Mouse (Mus musculus) thymus, postnatal 25 days (tissue): ENCODE measurements around the gene Gpr19.
A peak's percentile ranks its signal among the peaks of the same experiment; 100 is the strongest.

Source experiments
- DNase-seq: peaks from one replicate; pipeline ENCODE4 v3.0.0; 2022

Gene Gpr19

DNA sequence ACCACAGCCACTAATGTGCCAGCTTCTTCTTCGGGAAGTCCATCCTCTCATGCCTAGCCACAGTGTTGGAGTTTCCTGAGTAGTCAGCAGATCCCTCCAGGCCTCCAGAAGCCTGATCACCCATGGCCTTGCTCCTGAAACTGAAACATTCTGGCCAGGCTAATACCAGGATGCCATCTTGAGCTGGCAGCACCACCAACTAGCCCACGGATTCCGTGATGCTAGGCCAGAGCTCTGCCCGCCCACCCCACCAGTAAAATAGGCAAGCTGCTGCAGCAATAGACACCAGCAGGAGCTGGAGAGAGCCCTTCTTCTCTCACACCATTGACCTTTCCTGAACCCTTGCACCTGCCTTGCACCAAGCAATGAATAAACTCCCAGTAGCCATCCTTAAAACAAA lies 50.8 kb downstream of the Gpr19 start:
- no peak for DNase-seq

DNA sequence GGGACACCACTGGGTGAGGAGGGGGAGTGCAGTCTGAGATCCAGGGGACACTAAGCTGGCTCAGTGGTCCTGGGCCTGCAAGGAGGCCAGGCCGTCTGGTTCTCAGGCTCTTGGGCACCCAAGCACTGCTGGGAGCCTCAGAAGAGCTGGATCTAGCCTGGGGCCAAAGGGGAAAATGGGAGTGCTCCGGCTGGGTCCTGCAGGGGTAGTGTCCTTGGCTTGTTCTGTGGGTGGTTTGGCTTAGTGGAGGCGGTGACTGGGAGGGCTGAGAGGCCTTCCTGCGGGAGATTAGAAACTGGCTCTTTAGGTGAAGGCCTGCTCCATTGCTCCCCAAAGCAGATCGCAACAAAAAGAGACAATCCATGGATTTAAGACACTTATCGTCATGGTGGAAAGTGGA lies 52.1 kb downstream of the Gpr19 start:
- DNase-seq = no peak

GRCm38 (mm10) chr6:134845726-134846125 lies 52.7 kb downstream of the Gpr19 start:
- no peak for DNase-seq

GRCm38 (mm10) chr6:134840346-134840745 lies 58.0 kb downstream of the Gpr19 start:
- DNase-seq = no peak

GRCm38 (mm10) chr6:134838111-134838510 lies 60.3 kb downstream of the Gpr19 start:
- no peak for DNase-seq

- DNase-seq = no peak
Observed at GRCm38 (mm10) chr6:134834585-134835251, 63.7 kb downstream of the Gpr19 start.

- no peak for DNase-seq
Observed at GRCm38 (mm10) chr6:134830776-134831175, 67.6 kb downstream of the Gpr19 start.

DNA sequence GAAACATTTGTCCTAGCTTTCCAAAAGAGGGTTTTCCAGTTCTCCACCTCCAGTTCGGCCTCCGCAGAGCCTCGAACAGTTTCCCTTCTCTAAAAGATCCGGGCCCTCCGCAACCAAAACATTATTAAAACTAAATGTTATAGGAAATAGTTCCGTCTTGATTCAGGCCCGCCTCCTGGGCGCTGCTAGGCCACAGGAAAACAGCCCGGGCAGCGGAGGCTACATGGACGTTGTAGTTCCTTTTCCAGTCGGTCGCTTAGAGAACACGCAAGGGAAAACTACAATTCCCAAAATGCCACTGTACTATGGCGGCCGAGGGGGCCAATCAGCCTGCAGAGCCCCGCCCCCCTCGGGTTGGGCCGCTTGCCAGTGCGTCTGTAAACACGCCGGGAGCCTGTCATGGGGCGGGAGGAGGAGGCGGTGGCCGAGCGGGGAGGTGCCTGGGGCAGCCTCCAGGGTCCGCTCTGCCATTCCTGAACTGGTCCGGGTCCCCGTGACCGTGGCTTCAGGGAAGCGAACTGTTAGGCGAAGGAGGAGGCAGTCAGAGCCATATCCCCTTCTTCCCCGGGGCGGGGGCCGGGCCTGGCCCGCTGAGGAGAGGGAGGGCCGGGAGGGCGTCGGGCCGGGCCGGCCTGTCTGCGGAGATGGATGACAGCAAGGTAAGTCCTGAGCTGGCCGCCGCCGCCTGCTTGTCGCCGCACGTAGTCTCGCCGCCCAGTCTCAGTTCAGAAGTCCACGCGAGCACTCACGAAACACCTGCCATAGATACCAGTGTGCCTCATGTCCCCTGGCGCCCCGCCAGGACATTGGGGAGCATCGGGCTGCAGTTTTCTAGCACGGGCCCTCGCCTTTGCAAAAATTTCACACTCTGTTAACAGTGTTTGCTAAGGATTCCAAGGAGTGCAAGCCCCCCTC lies 68.3 kb downstream of the Gpr19 start, which contains the start of gene Crebl2:
Crebl2 (plus strand) TSS at position 369 of the 915 bp plus-strand sequence.
- DNase-seq = peak; percentile 97

DNA sequence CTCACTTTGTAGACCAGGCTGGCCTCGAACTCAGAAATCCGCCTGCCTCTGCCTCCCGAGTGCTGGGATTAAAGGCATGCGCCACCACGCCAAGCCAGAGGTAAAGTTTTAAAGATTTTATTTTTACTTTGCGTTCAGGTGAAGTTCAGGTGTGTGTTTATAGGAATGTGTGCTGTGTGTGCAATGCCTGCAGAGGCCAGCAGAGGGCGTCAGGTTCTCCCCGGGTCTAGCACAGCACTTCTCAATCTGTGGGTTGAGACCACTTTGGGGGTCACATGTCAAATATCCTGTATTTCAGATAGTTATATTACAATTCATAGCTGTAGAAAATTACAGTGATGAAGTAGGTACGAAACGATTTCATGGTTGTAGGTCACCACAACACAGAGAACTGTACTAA lies 75.5 kb downstream of the Gpr19 start:
- peak; percentile 35 for DNase-seq

GRCm38 (mm10) chr6:134820411-134820810 lies 78.0 kb downstream of the Gpr19 start:
- no peak for DNase-seq

DNA sequence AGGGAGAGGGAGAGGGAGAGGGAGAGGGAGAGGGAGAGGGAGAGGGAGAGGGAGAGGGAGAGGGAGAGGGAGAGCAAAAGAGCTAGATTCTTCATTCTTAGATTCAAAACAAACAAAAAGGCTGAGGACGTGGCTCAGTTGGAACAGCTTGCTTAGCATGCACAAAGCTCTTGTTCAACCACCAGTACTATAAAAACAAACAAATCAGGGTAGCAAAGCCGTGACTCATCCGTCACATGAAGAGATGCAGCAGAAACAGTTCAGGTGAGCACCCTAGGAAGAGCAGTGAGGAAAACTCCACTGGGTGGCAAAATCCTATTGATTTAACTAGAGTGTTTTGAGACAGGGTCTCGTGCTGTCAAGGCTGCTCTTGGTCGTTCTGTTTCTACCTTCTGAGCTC lies 78.6 kb downstream of the Gpr19 start:
- DNase-seq = no peak
